Mouse (Mus musculus) Muller cell, postnatal 12 days (primary cell): ENCODE measurements around the gene Grap.
"Not testable (repeated sequence)": the region's sequence is repeated elsewhere in the genome, so short reads cannot be mapped to it uniquely, and the experiment has no call there.

ENCODE experiments used
- DNase-seq: peaks from one replicate; pipeline ENCODE4 v3.0.0-alpha.2; 2015; ENCODE audit errors: inconsistent ontology term

Gene Grap

GRCm38 (mm10) chr11:61652686-61653447, at the start of gene Grap:
Gene Grap (plus strand): TSS chr11:61653265.
- DNase-seq: no peak

GRCm38 (mm10) chr11:61608072-61608471, 45.0 kb upstream of the Grap start:
- DNase-seq: no peak

GRCm38 (mm10) chr11:61611197-61611596, 41.9 kb upstream of the Grap start:
- DNase-seq: no peak

- DNase-seq: no peak
These were observed 40.9 kb upstream of the Grap start for GRCm38 (mm10) chr11:61612116-61612635.

- DNase-seq: no peak
These were observed 38.7 kb upstream of the Grap start for GRCm38 (mm10) chr11:61614401-61614800.

GRCm38 (mm10) chr11:61615686-61616522, 37.2 kb upstream of the Grap start:
- DNase-seq: peak; percentile 77

- DNase-seq: peak; percentile 58
These were observed 36.4 kb upstream of the Grap start for GRCm38 (mm10) chr11:61616523-61617292.

- peak; percentile 72 for DNase-seq
These were observed 35.6 kb upstream of the Grap start for GRCm38 (mm10) chr11:61617293-61617975.

GRCm38 (mm10) chr11:61618131-61618530, 34.9 kb upstream of the Grap start:
- no peak for DNase-seq

- DNase-seq: no peak
These were observed 34.5 kb upstream of the Grap start for GRCm38 (mm10) chr11:61618571-61618970.

- no peak for DNase-seq
These were observed 33.7 kb upstream of the Grap start for GRCm38 (mm10) chr11:61619356-61619755.

GRCm38 (mm10) chr11:61619791-61620241, 33.2 kb upstream of the Grap start:
- peak; percentile 72 for DNase-seq

- DNase-seq: peak; percentile 77
These were observed 32.8 kb upstream of the Grap start for GRCm38 (mm10) chr11:61620254-61620670.

GRCm38 (mm10) chr11:61620762-61621161, 32.3 kb upstream of the Grap start:
- no peak for DNase-seq

- no peak for DNase-seq
These were observed 27.9 kb upstream of the Grap start for GRCm38 (mm10) chr11:61625136-61625535.

GRCm38 (mm10) chr11:61626509-61626908, 26.6 kb upstream of the Grap start:
- DNase-seq: no peak

- DNase-seq: no peak
These were observed 23.4 kb upstream of the Grap start for GRCm38 (mm10) chr11:61629621-61630020.

- not testable (repeated sequence) for DNase-seq
These were observed 16.8 kb upstream of the Grap start for GRCm38 (mm10) chr11:61636309-61636708.

GRCm38 (mm10) chr11:61637413-61637812, 15.7 kb upstream of the Grap start:
- no peak for DNase-seq

- DNase-seq: no peak
These were observed 15.2 kb upstream of the Grap start for GRCm38 (mm10) chr11:61637856-61638255.
